Mouse (Mus musculus) liver, postnatal 0 days (tissue): ENCODE measurements around the gene Gm17622. TPM values are rescaled to one million over a fixed set of nuclear protein-coding genes. Genes with fewer than 3 reads are reported as not detected.

Experiments used
- ATAC-seq: fragments of 200-750 bp; cut with Nextera tagmentation; 2 replicates; pipeline ENCODE4 v1.8.0; 2017; ENCODE audit warnings: mild to moderate bottlenecking, moderate library complexity
- DNase-seq: peaks from one replicate; pipeline ENCODE4 v3.0.0-alpha.2; 2016
- H3K27ac ChIP-seq: fragments of 300-500 bp; sonication (generic); 2 replicates; pipeline ENCODE4 v1.5.1; 2014; ENCODE audit warnings: antibody characterized with exemption, moderate library complexity, mild to moderate bottlenecking, low read depth
- H3K27me3 ChIP-seq: fragments of 300-500 bp; sonication (generic); 2 replicates; pipeline ENCODE4 v1.6.1; 2014; ENCODE audit warnings: low read length, control low read depth, mixed read lengths; ENCODE audit not compliant: insufficient read depth
- H3K36me3 ChIP-seq: fragments of 300-500 bp; sonication (generic); replicated peaks from 2 replicates; pipeline ENCODE4 v1.6.1; 2014; ENCODE audit warnings: mild to moderate bottlenecking, control low read depth, low read length, moderate library complexity, mixed read lengths; ENCODE audit not compliant: insufficient read depth
- H3K4me1 ChIP-seq: fragments of 300-500 bp; sonication (generic); 2 replicates; pipeline ENCODE4 v1.6.1; 2014; ENCODE audit warnings: antibody characterized with exemption, mild to moderate bottlenecking, control low read depth; ENCODE audit not compliant: insufficient read depth
- H3K4me2 ChIP-seq: fragments of 300-500 bp; sonication (generic); 2 replicates; pipeline ENCODE4 v1.6.1; 2014; ENCODE audit warnings: low read depth, mild to moderate bottlenecking, low read length, moderate library complexity, mixed read lengths
- H3K4me3 ChIP-seq: fragments of 300-500 bp; sonication (generic); 2 replicates; pipeline ENCODE4 v1.5.1; 2014; ENCODE audit warnings: low read depth, low read length
- H3K9ac ChIP-seq: fragments of 300-500 bp; sonication (generic); replicated peaks from 2 replicates; pipeline ENCODE4 v1.6.1; 2014; ENCODE audit warnings: mild to moderate bottlenecking, moderate library complexity
- H3K9me3 ChIP-seq: fragments of 300-500 bp; sonication (generic); 2 replicates; pipeline ENCODE4 v1.6.1; 2016; ENCODE audit warnings: mild to moderate bottlenecking, control low read depth, low read length, mixed read lengths
- CTCF ChIP-seq: sonication (generic); IDR thresholded peaks from 2 replicates; pipeline ENCODE4 v1.5.1; 2016; ENCODE audit warnings: antibody characterized with exemption, low read depth
- EP300 ChIP-seq: IDR thresholded peaks from 2 replicates; pipeline ENCODE4 v1.6.1; 2016; ENCODE audit warnings: antibody characterized with exemption, low read depth, mild to moderate bottlenecking
- WGBS: fragments of 180-500 bp; shearing (Covaris S2); extraction: QIAGEN DNeasy Blood & Tissue Kit; methylation state at CpG from one replicate; pipeline ENCODE4 v1.1.7; 2014; ENCODE audit not compliant: insufficient replicate concordance; 5-methylcytosine and 5-hydroxymethylcytosine counted together
- polyA plus RNA-seq: library from polyadenylated mRNA; unstranded; fragments of >200 nt; fragmentation: Nextera tagmentation; extraction: Ambion mirVana; gene quantifications from 2 replicates; pipeline ENCODE4 v1.2.1, GENCODE M21; 2015

The Gm17622 gene
- polyA plus RNA-seq, 1 experiment from 2014 or later: not detected

DNA sequence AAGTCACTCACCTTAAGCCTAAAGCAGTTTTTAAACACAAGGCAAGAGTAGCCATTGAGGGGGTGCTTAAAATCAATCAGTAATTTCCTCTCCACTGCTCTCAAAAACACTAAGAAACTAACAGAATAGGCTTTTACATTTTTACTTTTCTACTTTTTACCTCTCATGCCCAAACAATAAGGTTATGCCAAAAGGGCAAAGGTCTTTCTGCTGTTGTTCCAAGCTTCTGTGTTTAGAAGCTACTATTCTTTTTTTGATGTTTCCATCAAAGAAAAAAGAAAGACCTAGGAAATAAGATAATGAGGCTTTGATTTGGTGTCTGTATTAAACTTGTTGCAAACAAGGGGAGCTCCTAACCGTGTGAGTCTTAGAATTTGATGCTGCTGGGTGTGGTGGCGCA is 9.4 kb downstream of the Gm17622 start:
- Histone ChIP-seq H3K36me3 (0 out of 2 replicates have a peak, but pooled peaks cover 6% of the 10 kb centered on the region), H3K4me3 (no peak overlapping the region), H3K27me3 (no peaks in the 10 kb centered on the region), H3K27ac (no peak overlapping the region), H3K9ac (no peak overlapping the region), H3K9me3 (no peaks in the 10 kb centered on the region), H3K4me1 (0 out of 2 replicates have a peak, but pooled peaks cover 3% of the 10 kb centered on the region), H3K4me2 (no peak overlapping the region)
- DNase-seq (no peak), ATAC-seq (no peak)
- TF ChIP-seq CTCF: no peak
- no peak for TF ChIP-seq EP300
- WGBS: 84% methylated on average over 2 of the region's 2 CpGs

DNA sequence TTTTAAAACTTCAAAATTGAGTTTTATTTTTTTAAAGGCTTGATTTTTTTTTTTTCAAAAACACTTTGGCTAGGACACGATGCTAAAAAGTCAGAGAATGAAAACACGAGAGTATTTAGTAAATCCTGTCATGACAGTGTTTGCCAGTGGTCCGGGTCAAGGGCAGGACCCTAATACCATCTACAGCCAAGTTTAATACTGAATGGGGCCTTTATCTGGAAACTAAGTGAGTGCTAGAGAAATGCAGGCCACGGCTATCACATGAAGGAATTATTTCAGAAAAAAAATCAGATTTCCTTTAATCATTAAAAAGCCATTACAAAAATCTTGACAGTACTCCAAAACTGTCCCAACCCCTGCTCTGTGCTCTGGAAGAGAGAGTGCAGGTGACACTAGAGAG is 15.1 kb downstream of the Gm17622 start:
- no peak for ATAC-seq
- H3K27ac ChIP-seq: no peak overlapping the region
- H3K27me3 ChIP-seq: no peaks in the 10 kb centered on the region
- no peak for TF ChIP-seq EP300
- no peak for TF ChIP-seq CTCF
- 0 out of 2 replicates have a peak, but pooled peaks cover 2% of the 10 kb centered on the region for H3K4me1 ChIP-seq
- no peak overlapping the region for H3K9ac ChIP-seq
- H3K9me3 ChIP-seq: no peaks in the 10 kb centered on the region
- no peak overlapping the region for H3K4me2 ChIP-seq
- H3K36me3 ChIP-seq: no peaks in the 10 kb centered on the region
- no peak for DNase-seq
- 78% methylated on average over 4 of the region's 4 CpGs for WGBS
- no peak overlapping the region for H3K4me3 ChIP-seq

- no peak overlapping the region for H3K4me3 ChIP-seq
- no peaks in the 10 kb centered on the region for H3K27me3 ChIP-seq
- H3K27ac ChIP-seq: no peak overlapping the region
- no peaks in the 10 kb centered on the region for H3K36me3 ChIP-seq
- WGBS: 28% methylated on average over 6 of the region's 6 CpGs
- no peak for TF ChIP-seq CTCF
- TF ChIP-seq EP300: no peak
- H3K4me1 ChIP-seq: 0 out of 2 replicates have a peak, but pooled peaks cover 2% of the 10 kb centered on the region
- ATAC-seq: no peak
- no peak overlapping the region for H3K4me2 ChIP-seq
- no peak for DNase-seq
- H3K9me3 ChIP-seq: no peaks in the 10 kb centered on the region
- H3K9ac ChIP-seq: no peak overlapping the region
Measured at GRCm38 (mm10) chr13:96506313-96506712, 15.8 kb downstream of the Gm17622 start.

GRCm38 (mm10) chr13:96507541-96507940 is 17.0 kb downstream of the Gm17622 start:
- WGBS: 83% methylated on average over 4 of the region's 4 CpGs
- Histone ChIP-seq H3K9ac (no peak overlapping the region), H3K27ac (no peak overlapping the region), H3K4me2 (no peak overlapping the region), H3K27me3 (no peaks in the 10 kb centered on the region), H3K9me3 (no peaks in the 10 kb centered on the region), H3K4me1 (0 out of 2 replicates have a peak, but pooled peaks cover 2% of the 10 kb centered on the region), H3K4me3 (no peak overlapping the region), H3K36me3 (no peaks in the 10 kb centered on the region)
- no peak for DNase-seq
- no peak for ATAC-seq
- TF ChIP-seq EP300: no peak
- TF ChIP-seq CTCF: no peak

GRCm38 (mm10) chr13:96510635-96511034 is 20.1 kb downstream of the Gm17622 start:
- DNase-seq (no peak), ATAC-seq (0 out of 2 replicates have a peak, but pooled peaks have one; percentile 38)
- H3K9me3 ChIP-seq: no peaks in the 10 kb centered on the region
- no peaks in the 10 kb centered on the region for H3K36me3 ChIP-seq
- no peak overlapping the region for H3K4me3 ChIP-seq
- H3K4me1 ChIP-seq: 0 out of 2 replicates have a peak, but pooled peaks cover 2% of the 10 kb centered on the region
- TF ChIP-seq EP300: no peak
- TF ChIP-seq CTCF: no peak
- WGBS: 36% methylated on average over 13 of the region's 13 CpGs
- H3K27me3 ChIP-seq: no peaks in the 10 kb centered on the region
- H3K27ac ChIP-seq: 0 out of 2 replicates have a peak overlapping the region, but pooled peaks have one; percentile 39
- no peak overlapping the region for H3K9ac ChIP-seq
- H3K4me2 ChIP-seq: no peak overlapping the region

- ATAC-seq: no peak
- WGBS: 34% methylated on average over 1 of the region's 1 CpGs
- H3K36me3 ChIP-seq: 0 out of 2 replicates have a peak, but pooled peaks cover 2% of the 10 kb centered on the region
- H3K27ac ChIP-seq: no peak overlapping the region
- no peak for TF ChIP-seq CTCF
- no peak for TF ChIP-seq EP300
- no peaks in the 10 kb centered on the region for H3K27me3 ChIP-seq
- H3K9ac ChIP-seq: no peak overlapping the region
- no peak for DNase-seq
- no peak overlapping the region for H3K4me2 ChIP-seq
- H3K4me1 ChIP-seq: 0 out of 2 replicates have a peak, but pooled peaks cover 2% of the 10 kb centered on the region
- no peak overlapping the region for H3K4me3 ChIP-seq
- H3K9me3 ChIP-seq: no peaks in the 10 kb centered on the region
Measured at GRCm38 (mm10) chr13:96511262-96511661, 20.7 kb downstream of the Gm17622 start.
